Mouse (Mus musculus) olfactory bulb, adult 2 months (tissue): ENCODE results near the gene Pgls.

Experiments
- CTCF ChIP-seq: fragments of 200-500 bp; IDR thresholded peaks from 2 replicates; pipeline ENCODE4 v1.5.1; 2012; ENCODE audit warnings: low read depth, mild to moderate bottlenecking, low read length, moderate library complexity; ENCODE audit not compliant: insufficient read depth
- POLR2A ChIP-seq: fragments of 200-500 bp; IDR thresholded peaks from 2 replicates; pipeline ENCODE4 v1.6.1; 2012; ENCODE audit warnings: mild to moderate bottlenecking, low read depth, low read length, moderate library complexity; ENCODE audit not compliant: insufficient read depth

- TF ChIP-seq CTCF (no peak), POLR2A (no peak)
Observed at GRCm38 (mm10) chr8:71637149-71638095, 45.4 kb downstream of the Pgls start.
